Mouse (Mus musculus): Measurements from ENCODE around the gene Hoxd11. TPM values are rescaled to one million over a fixed set of nuclear protein-coding genes. Genes with fewer than 3 reads are reported as not detected.

Hoxd11 gene
- total RNA-seq, 1 experiment from 2014 or later = not detected

- ATAC-seq (ENCODE audit: extremely low read depth, insufficient number of reproducible peaks, low FRiP score, poor library complexity, severe bottlenecking) = no peak
Observed at GRCm38 (mm10) chr2:74703317-74703716, 24.0 kb downstream of the Hoxd11 start.

- no peak for ATAC-seq (ENCODE audit: extremely low read depth, insufficient number of reproducible peaks, low FRiP score, poor library complexity, severe bottlenecking)
Observed at GRCm38 (mm10) chr2:74703720-74704392, 24.5 kb downstream of the Hoxd11 start.

GRCm38 (mm10) chr2:74704393-74704998, 25.1 kb downstream of the Hoxd11 start, which contains the start of gene Hoxd8:
Gene Hoxd8, plus strand, starts transcription at chr2:74704615.
- no peak for ATAC-seq (ENCODE audit: extremely low read depth, insufficient number of reproducible peaks, low FRiP score, poor library complexity, severe bottlenecking)

DNA sequence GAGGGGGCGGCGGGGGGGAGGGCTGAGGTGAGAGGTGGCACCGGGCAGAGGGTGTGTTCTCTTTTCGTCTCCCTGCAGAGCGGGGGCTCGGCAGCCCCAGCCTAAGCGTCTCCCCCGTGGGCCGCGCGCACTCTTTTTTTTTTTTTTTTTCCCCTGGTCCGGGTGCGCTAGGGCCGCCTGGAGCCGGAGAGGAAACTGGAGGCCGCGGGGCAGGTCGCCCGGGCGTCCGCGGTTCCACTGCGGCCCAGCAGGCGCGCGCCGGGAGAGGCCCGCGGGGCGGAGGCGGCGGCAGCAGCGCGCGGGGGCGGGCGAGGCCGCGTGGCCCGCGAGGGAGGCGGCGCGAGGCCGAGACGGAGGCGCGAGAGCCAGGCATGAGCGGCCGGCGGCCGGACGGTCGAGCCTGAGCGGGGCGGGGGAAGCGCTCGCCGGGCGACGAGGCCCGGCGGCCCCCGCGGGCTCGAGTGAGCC, 25.7 kb downstream of the Hoxd11 start:
- no peak for ATAC-seq (ENCODE audit: extremely low read depth, insufficient number of reproducible peaks, low FRiP score, poor library complexity, severe bottlenecking)

GRCm38 (mm10) chr2:74705467-74706089, 26.2 kb downstream of the Hoxd11 start:
- no peak for ATAC-seq (ENCODE audit: extremely low read depth, insufficient number of reproducible peaks, low FRiP score, poor library complexity, severe bottlenecking)

- no peak for ATAC-seq (ENCODE audit: extremely low read depth, insufficient number of reproducible peaks, low FRiP score, poor library complexity, severe bottlenecking)
Observed at GRCm38 (mm10) chr2:74706393-74706960, 27.1 kb downstream of the Hoxd11 start.

GRCm38 (mm10) chr2:74707599-74707998, 28.2 kb downstream of the Hoxd11 start:
- no peak for ATAC-seq (ENCODE audit: extremely low read depth, insufficient number of reproducible peaks, low FRiP score, poor library complexity, severe bottlenecking)

DNA sequence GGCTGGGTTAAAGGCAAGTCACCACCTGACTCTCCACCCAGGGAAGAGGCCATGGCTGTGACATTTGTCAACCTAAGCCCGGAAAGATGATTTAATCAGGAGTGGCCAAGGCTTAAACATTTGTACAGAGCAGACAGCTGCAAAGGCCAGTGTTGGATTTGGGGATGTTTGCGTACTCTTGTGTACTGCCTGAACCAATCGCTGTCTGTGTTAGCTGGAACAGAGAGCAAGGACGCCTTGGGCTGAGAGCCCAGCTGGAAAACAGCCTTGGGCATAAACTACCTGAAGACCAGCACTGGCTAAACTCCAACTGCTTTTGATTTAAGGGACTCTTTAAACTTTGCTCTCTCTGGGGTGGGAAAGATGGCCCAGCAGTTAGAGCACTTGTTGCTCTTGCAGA, 29.3 kb downstream of the Hoxd11 start:
- no peak for ATAC-seq (ENCODE audit: extremely low read depth, insufficient number of reproducible peaks, low FRiP score, poor library complexity, severe bottlenecking)

DNA sequence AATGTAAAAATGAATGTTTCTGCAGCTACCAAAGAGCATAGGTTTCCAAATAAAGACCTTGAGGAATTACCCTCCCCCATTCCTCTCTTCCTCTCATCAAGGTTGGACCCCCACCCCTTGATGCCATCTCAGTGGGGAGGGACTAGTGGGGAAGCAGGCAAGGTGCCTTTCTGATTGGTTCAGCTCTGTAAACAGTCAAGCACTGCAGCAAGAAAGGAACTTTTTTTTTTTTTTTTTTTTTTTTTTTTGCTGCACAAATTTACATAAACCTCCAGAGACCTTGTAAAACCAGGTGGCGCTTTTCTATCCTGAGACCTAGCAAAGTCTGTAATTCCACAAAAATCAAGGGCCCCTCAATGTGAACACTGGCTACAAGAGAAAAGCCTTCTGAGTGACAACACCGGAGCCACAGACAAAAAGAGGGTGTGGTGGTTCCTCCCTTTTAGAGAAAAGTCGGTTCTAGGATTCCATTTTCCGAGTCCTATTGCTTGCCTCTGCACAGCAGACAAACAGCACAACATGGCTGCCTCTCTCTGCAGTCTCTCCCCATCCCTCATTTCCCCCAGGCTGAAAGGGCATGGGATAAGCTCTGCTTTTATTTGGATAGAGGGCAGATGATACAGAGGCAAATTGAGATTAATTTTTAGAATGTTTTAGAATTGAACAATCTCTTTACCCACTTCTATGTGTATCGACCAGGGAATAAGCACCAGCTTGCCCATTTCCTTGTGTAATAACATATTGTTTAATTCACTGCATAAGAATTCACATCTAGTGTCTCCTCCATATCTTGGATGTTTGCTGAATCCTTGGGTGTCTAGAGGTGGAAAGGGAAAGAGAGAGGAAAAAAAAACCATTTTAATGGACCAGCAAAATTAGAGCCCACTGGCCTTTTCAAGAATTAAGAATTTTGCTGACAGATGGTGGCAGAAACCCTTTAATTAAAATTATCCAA, 30.4 kb downstream of the Hoxd11 start:
- no peak for ATAC-seq (ENCODE audit: extremely low read depth, insufficient number of reproducible peaks, low FRiP score, poor library complexity, severe bottlenecking)

GRCm38 (mm10) chr2:74710929-74711543, 31.7 kb downstream of the Hoxd11 start:
- ATAC-seq (ENCODE audit: extremely low read depth, insufficient number of reproducible peaks, low FRiP score, poor library complexity, severe bottlenecking) = no peak

GRCm38 (mm10) chr2:74711721-74712621, 32.6 kb downstream of the Hoxd11 start, which contains the start of the genes Hoxd3 and Hoxd4:
Gene Hoxd3, plus strand, starts transcription at chr2:74711927.
Gene Hoxd4, plus strand, starts transcription at chr2:74711929.
- ATAC-seq (ENCODE audit: extremely low read depth, insufficient number of reproducible peaks, low FRiP score, poor library complexity, severe bottlenecking) = no peak

DNA sequence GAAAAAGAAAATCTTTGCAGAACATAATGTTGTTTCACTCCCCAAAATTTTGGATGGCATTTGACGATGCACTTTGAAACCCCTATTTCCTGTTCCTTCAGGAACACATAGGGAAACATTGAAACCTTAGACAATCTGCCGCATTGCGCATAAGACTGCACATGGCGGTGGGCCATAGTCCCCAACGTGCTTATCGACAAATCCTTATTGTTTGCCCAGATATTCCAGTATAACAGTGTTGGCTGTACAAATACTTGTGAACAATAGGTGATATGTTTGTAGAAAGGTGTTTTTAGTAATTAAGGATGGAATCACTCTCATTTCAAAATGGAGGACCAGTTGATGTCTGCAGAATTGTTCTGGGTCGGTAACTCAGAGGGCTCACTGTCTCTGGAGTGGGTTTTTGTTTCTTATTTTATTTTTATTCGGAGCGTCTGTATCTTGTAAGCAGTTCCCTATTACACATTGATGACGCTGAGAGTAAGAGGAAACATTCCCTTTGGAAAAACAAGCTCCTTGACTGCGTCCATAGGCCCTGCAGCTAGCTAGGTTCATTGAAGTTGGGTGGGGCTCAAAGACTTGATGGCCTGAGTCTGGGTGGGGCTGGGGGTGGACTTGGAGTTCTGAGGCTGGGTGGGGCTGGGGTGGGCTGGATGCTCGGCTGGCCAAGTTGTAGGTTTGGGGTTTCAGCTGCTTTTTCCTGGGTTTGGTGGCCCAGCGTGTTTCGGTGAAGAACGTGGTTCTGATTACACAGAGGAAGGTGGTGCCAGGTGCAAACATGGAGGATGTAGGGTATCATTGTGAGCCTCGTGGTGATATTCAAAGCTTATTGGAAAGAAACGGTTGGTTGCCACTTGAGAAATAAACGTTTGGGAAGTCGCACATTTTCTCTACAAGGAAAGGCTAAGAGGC, 34.1 kb downstream of the Hoxd11 start:
- no peak for ATAC-seq (ENCODE audit: extremely low read depth, insufficient number of reproducible peaks, low FRiP score, poor library complexity, severe bottlenecking)

GRCm38 (mm10) chr2:74714156-74714789, 34.9 kb downstream of the Hoxd11 start:
- no peak for ATAC-seq (ENCODE audit: extremely low read depth, insufficient number of reproducible peaks, low FRiP score, poor library complexity, severe bottlenecking)

- ATAC-seq (ENCODE audit: extremely low read depth, insufficient number of reproducible peaks, low FRiP score, poor library complexity, severe bottlenecking) = no peak
Observed at GRCm38 (mm10) chr2:74714881-74715280, 35.5 kb downstream of the Hoxd11 start.

GRCm38 (mm10) chr2:74715504-74716241, 36.3 kb downstream of the Hoxd11 start:
- no peak for ATAC-seq (ENCODE audit: extremely low read depth, insufficient number of reproducible peaks, low FRiP score, poor library complexity, severe bottlenecking)

All from neutrophil, adult 5-6 weeks (primary cell).